Mouse (Mus musculus) G1E (cell line): ENCODE measurements around the gene Dirc2.

ENCODE experiments used
- CTCF ChIP-seq: IDR thresholded peaks from 2 replicates; pipeline ENCODE4 v1.5.1; 2012; ENCODE audit warnings: low read depth, low read length, inconsistent platforms, mixed read lengths
- GATA1 ChIP-seq: IDR thresholded peaks from 2 replicates; pipeline ENCODE4 v1.6.1; 2012; ENCODE audit warnings: borderline replicate concordance, low read length, inconsistent platforms, mixed read lengths
- GATA2 ChIP-seq: IDR thresholded peaks from 2 replicates; pipeline ENCODE4 v1.6.1; 2012; ENCODE audit warnings: low read depth, low read length, inconsistent platforms, borderline replicate concordance
- POLR2AphosphoS5 ChIP-seq: IDR thresholded peaks from 2 replicates; pipeline ENCODE4 v1.6.1; 2012; ENCODE audit warnings: low read depth, low read length, inconsistent platforms; ENCODE audit not compliant: insufficient replicate concordance
- TAL1 ChIP-seq: conservative IDR thresholded peaks from 2 replicates; pipeline ENCODE4 v1.6.1; 2012; ENCODE audit warnings: low read depth, low read length, inconsistent platforms, mixed read lengths

DNA sequence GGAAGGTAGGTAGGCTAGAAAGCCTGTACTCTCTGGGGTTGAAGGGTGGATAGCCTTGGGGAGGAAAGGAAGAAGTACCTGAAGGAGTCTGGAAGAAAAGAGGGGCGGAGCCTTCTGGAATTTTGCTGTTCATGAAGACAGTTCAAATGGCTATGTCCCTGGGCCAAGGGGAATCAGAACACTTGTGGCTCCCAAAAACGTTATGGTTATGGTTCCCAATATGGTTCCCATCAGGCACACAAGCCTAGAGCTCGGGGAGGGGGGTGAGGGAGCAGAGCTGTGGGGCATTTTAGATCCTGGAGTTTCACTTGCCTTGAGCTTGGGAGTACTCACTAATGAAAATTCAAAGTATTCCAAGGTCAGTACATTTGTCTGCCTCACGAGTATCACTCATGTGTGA, 104.3 kb downstream of the Dirc2 start:
- TF ChIP-seq CTCF: no peak
- no peak for TF ChIP-seq TAL1
- TF ChIP-seq GATA1: no peak
- no peak for TF ChIP-seq POLR2AphosphoS5
- TF ChIP-seq GATA2: no peak
